Mouse (Mus musculus) midbrain, embryonic 14.5 days (tissue): ENCODE measurements around the gene Gm7954. TPM values are rescaled to one million over a fixed set of nuclear protein-coding genes. Genes with fewer than 3 reads are reported as not detected.
"Not testable (repeated sequence)": the region's sequence is repeated elsewhere in the genome, so short reads cannot be mapped to it uniquely, and the experiment has no call there.

Experiments
- ATAC-seq: fragments of 200-750 bp; cut with Nextera tagmentation; 2 replicates; pipeline ENCODE4 v1.8.0; 2017; ENCODE audit warnings: moderate number of reproducible peaks, moderate library complexity; ENCODE audit not compliant: low FRiP score, low TSS enrichment
- DNase-seq: peaks from one replicate; pipeline ENCODE4 v3.0.0-alpha.2; 2015
- H3K27ac ChIP-seq: fragments of 300-500 bp; sonication (generic); replicated peaks from 2 replicates; pipeline ENCODE4 v1.5.1; 2014; ENCODE audit warnings: mild to moderate bottlenecking, low read depth, low read length, moderate library complexity
- H3K27me3 ChIP-seq: fragments of 300-500 bp; sonication (generic); 2 replicates; pipeline ENCODE4 v1.6.1; 2014; ENCODE audit warnings: low read length, control low read depth, mixed read lengths; ENCODE audit not compliant: control insufficient read depth, insufficient read depth
- H3K36me3 ChIP-seq: fragments of 300-500 bp; sonication (generic); 2 replicates; pipeline ENCODE4 v1.6.1; 2014; ENCODE audit warnings: low read length, control low read depth; ENCODE audit not compliant: control insufficient read depth, insufficient read depth
- H3K4me1 ChIP-seq: fragments of 300-500 bp; sonication (generic); 2 replicates; pipeline ENCODE4 v1.6.1; 2014; ENCODE audit warnings: mild to moderate bottlenecking, antibody characterized with exemption, low read length, control low read depth; ENCODE audit not compliant: control insufficient read depth, insufficient read depth
- H3K4me2 ChIP-seq: fragments of 300-500 bp; sonication (generic); 2 replicates; pipeline ENCODE4 v1.6.1; 2014; ENCODE audit warnings: mild to moderate bottlenecking, low read length, moderate library complexity
- H3K4me3 ChIP-seq: fragments of 300-500 bp; sonication (generic); replicated peaks from 2 replicates; pipeline ENCODE4 v1.5.1; 2014; ENCODE audit warnings: low read depth, low read length
- H3K9ac ChIP-seq: fragments of 300-500 bp; sonication (generic); replicated peaks from 2 replicates; pipeline ENCODE4 v1.6.1; 2014; ENCODE audit warnings: mild to moderate bottlenecking, low read length, moderate library complexity
- H3K9me3 ChIP-seq: fragments of 300-500 bp; sonication (generic); 2 replicates; pipeline ENCODE4 v1.6.1; 2016; ENCODE audit warnings: low read length, control low read depth, mixed read lengths; ENCODE audit not compliant: control insufficient read depth
- WGBS: fragments of 180-500 bp; shearing (Covaris S2); extraction: QIAGEN DNeasy Blood & Tissue Kit; methylation state at CpG from one replicate; pipeline ENCODE4 v1.1.7; 2014; 5-methylcytosine and 5-hydroxymethylcytosine counted together
- polyA plus RNA-seq: library from polyadenylated mRNA; unstranded; fragments of >200 nt; fragmentation: Nextera tagmentation; extraction: Ambion mirVana; gene quantifications from 2 replicates; pipeline ENCODE4 v1.2.1, GENCODE M21; 2014

The Gm7954 gene
- not detected in 2 replicates for polyA plus RNA-seq

DNA sequence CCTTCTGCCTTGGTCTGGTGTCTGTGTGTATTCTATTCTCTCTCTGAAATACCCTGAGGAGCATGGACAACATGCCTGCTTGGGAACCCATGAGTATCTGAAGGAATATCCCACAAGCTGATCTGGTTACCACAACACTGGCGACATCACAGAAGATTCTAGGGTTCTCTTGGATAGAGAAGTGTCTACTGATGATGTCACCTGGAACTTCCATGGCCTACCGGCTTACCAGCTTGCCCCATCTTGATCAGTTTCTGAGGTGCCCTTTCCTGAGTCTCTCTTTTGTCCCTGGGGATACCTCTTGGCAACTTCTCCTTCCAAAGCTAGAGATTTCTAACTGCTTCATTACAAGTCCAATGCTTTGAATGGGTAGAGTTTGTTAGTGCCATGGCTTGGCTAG lies at the start of gene Gm7954:
Gene Gm7954 (minus strand): TSS at position 101 of the 400 bp plus-strand sequence.
- H3K4me3 ChIP-seq, H3K36me3 ChIP-seq, DNase-seq, H3K4me2 ChIP-seq, H3K4me1 ChIP-seq, H3K27me3 ChIP-seq, ATAC-seq, H3K27ac ChIP-seq, H3K9me3 ChIP-seq, H3K9ac ChIP-seq: not testable (repeated sequence)
- WGBS = no CpG with 5 or more reads among the region's 2 CpGs

DNA sequence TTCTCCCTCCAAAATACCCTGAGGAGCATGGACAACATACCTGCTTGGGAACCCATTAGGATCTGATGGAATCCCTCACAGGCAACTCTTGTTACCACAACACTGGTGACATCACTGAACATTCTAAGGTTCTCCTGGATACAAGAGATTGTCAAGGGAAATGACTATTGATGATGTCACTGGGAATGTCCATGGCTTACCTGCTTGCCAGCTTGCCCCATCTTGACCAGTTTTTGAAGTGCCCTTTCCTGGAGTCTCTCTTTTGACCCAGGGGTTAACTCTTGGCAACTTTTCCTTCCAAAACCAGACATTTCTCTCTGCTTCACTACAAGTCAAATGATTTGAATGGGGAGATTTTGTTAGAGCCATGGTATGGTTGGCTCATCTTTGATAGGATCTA lies 36.1 kb upstream of the Gm7954 start, which contains the start of gene Gm3486:
Gene Gm3486 (minus strand): TSS at position 101 of the 400 bp plus-strand sequence.
- not testable (repeated sequence) for H3K27ac ChIP-seq, H3K4me3 ChIP-seq, DNase-seq, H3K9ac ChIP-seq, H3K4me1 ChIP-seq, H3K27me3 ChIP-seq, ATAC-seq, H3K36me3 ChIP-seq, H3K9me3 ChIP-seq, H3K4me2 ChIP-seq

DNA sequence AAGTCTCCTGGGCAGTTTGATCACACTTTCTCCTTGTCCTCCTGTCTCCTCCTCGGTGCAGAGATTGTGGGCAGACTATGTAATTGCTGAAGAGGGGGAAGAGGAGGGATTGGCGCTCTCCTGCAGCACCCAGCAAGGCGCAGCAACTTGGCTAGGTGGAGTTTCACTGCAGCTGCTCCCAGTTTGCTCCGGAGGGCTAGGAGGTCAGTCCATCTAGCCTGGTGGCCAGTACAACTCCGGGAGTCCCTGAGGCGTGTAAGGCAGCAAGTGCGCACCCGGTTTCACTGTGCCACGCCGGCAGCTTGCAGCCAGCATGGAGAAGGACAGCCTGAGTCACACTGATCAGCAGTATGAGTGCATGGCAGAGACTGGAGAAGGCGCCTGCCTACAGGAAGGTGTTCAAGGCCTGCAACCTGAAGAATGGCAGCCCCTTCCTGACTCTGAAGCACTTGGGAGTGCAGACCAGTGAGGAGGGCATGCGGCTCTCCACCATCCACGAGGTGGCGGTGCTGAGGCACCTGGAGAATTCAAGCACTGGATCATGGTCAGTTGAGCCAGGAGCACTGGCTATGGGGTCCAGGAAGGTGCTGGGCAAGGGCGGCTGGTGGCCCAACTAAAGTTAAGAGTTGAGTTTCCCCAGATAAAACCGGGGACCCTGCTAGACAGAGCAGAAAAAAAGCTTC lies 27.8 kb downstream of the Gm7954 start:
- not testable (repeated sequence) for ATAC-seq

DNA sequence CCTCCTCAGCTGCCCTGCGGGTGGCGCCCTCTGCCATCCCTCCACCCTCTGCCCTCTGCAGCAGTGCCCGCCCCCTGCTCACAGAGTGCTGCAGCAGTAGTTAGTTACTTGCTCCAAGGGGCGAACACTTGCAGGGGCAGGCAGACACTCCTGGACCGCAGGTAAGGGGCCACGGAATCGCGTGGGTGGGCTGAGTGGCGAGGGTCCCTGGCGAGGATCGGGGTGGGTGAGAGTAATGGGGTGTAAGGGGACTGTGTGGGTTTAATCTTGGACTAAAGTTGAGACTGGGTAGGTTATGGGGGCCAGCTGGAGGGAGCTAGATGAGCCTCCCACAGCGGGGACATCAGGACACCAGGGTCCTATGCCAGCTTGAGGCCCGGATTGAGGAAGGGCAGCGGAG lies 28.6 kb downstream of the Gm7954 start:
- DNase-seq, H3K27me3 ChIP-seq, H3K36me3 ChIP-seq, H3K9me3 ChIP-seq, ATAC-seq, H3K4me3 ChIP-seq, H3K9ac ChIP-seq, H3K27ac ChIP-seq, H3K4me1 ChIP-seq: not testable (repeated sequence)
- 13% methylated on average over 14 of the region's 14 CpGs for WGBS
- peak overlapping the region; percentile 28; the same call in 1 of the 2 replicates for H3K4me2 ChIP-seq

More for the DNA sequence above, 27.8 kb downstream of the Gm7954 start:
- H3K9ac ChIP-seq, H3K36me3 ChIP-seq, H3K9me3 ChIP-seq, H3K27ac ChIP-seq, H3K4me1 ChIP-seq, H3K27me3 ChIP-seq, H3K4me3 ChIP-seq: not testable (repeated sequence)
- H3K4me2 ChIP-seq = peak overlapping the region; percentile 28
- peak; percentile 20 for DNase-seq
- WGBS = 14% methylated on average over 10 of the region's 16 CpGs

DNA sequence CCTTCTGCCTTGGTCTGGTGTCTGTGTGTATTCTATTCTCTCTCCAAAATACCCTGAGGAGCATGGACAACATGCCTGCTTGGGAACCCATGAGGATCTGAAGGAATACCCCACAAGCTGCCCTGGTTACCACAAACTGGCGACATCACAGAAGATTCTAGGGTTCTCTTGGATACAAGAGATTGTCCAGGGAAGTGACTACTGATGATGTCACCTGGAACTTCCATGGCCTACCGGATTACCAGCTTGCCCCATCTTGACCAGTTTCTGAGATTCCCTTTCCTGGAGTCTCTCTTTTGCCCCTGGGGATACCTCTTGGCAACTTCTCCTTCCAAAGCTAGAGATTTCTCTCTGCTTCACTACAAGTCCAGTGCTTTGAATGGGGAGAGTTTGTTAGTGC lies 45.1 kb downstream of the Gm7954 start, which contains the start of gene Gm6482:
Gene Gm6482 (minus strand): TSS at position 101 of the 400 bp plus-strand sequence.
- not testable (repeated sequence) for DNase-seq, H3K4me1 ChIP-seq, H3K4me3 ChIP-seq, H3K36me3 ChIP-seq, H3K9me3 ChIP-seq, ATAC-seq, H3K27ac ChIP-seq, H3K9ac ChIP-seq, H3K4me2 ChIP-seq, H3K27me3 ChIP-seq
- no CpG with 5 or more reads among the region's 2 CpGs for WGBS

Other genes starting within 250 kb of the Gm7954 start
- gene Gm2832, start 174.7 kb downstream of the Gm7954 start, polyA plus RNA-seq = 0.32 and 0.49 TPM in 2 replicates
- not detected in 2 replicates for gene Gm5798, start 104.9 kb downstream of the Gm7954 start, polyA plus RNA-seq
- not detected in 2 replicates for gene Gm7945, start 67.1 kb downstream of the Gm7954 start, polyA plus RNA-seq
- gene Gm6482, start 45.2 kb downstream of the Gm7954 start, polyA plus RNA-seq = not detected in 2 replicates
- gene Gm3486, start 36.0 kb upstream of the Gm7954 start, polyA plus RNA-seq = not detected in 2 replicates
- gene Gm7970, start 102.1 kb upstream of the Gm7954 start, polyA plus RNA-seq = not detected in 2 replicates
- not detected in 2 replicates for gene 1700049E17Rik2, start 119.7 kb upstream of the Gm7954 start, polyA plus RNA-seq
- gene Gm3072, start 171.1 kb upstream of the Gm7954 start, polyA plus RNA-seq = not detected in 2 replicates
- not detected in 2 replicates for gene Gm3676, start 193.0 kb upstream of the Gm7954 start, polyA plus RNA-seq
- gene Gm8068, start 248.4 kb upstream of the Gm7954 start, polyA plus RNA-seq = not detected in 2 replicates